Comparison of ENCODE assay signal across 1 mouse cellular context in the genomic region with DNA sequence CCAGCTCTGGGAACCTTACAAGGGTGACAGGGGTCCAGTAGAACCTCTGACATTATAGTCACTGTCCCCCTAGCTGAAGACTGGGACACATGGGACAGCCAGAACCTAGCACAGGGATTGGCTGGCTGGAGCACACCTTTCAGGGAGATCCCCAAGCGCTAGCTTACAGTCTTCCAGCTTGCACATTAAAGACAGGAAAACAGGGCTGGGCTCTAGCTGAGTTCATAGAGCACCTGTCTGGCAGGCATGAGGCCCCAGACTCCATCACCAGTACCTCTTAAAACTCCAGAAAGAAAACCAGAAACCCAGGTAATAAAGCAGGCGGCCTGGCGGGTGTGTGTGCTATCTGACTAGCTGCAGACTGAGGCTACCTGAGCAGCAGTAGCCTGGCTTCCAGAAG.
TF ChIP-seq lines count a peak whose summit lies in the region.

No protein-coding gene starts in this region.

TF ChIP-seq in MEL, 35 proteins besides CTCF, POLR2A, EP300 and RAD21:
- TF ChIP-seq GATA1 (IDR thresholded peaks at IDR 0.05; ENCODE audit: low read depth, low read length) (no peak), HCFC1 (IDR thresholded peaks at IDR 0.05; ENCODE audit: low read depth, low read length) (no peak), TAL1 (IDR thresholded peaks at IDR 0.05; ENCODE audit: low read length) (no peak), USF1 (IDR thresholded peaks at IDR 0.05; ENCODE audit: low read depth, low read length) (no peak), POLR2AphosphoS2 (IDR thresholded peaks at IDR 0.05; ENCODE audit: low read length) (no peak), TCF12 (IDR thresholded peaks at IDR 0.05; ENCODE audit: low read depth, low read length) (no peak), E2F4 (IDR thresholded peaks at IDR 0.05; ENCODE audit: borderline replicate concordance, low read depth, low read length) (no peak), USF2 (IDR thresholded peaks at IDR 0.05; ENCODE audit: borderline replicate concordance in 1 of 2, insufficient read depth in 1 of 2, low read depth in 1 of 2, low read length in 2 of 2) (no peak), MAFK (IDR thresholded peaks at IDR 0.05; ENCODE audit: borderline replicate concordance, low read depth, low read length) (no peak), ZKSCAN1 (IDR thresholded peaks at IDR 0.05; ENCODE audit: low read depth, low read length) (no peak), UBTF (IDR thresholded peaks at IDR 0.05; ENCODE audit: borderline replicate concordance, insufficient read depth, low read depth, low read length) (no peak), MEF2A (IDR thresholded peaks at IDR 0.05; ENCODE audit: extremely low read depth, insufficient replicate concordance, low read depth, low read length, poor library complexity, severe bottlenecking) (no peak), SMC3 (IDR thresholded peaks at IDR 0.05; ENCODE audit: low read depth, low read length) (no peak), MYC (IDR thresholded peaks at IDR 0.05; ENCODE audit: low read depth, low read length) (no peak), CHD1 (IDR thresholded peaks at IDR 0.05; ENCODE audit: low read depth, low read length) (no peak), NRF1 (IDR thresholded peaks at IDR 0.05; ENCODE audit: insufficient read depth, low read depth, low read length, poor library complexity, severe bottlenecking) (no peak), ZC3H11A (IDR thresholded peaks at IDR 0.05; ENCODE audit: low read depth, low read length) (no peak), POLR2AphosphoS5 (IDR thresholded peaks at IDR 0.05; ENCODE audit: borderline replicate concordance, low read depth, low read length) (no peak)
